Mouse (Mus musculus) liver, embryonic 11.5 days (tissue): ENCODE results near the gene Vwc2. TPM values are rescaled to one million over a fixed set of nuclear protein-coding genes. Genes with fewer than 3 reads are reported as not detected.

Experiments used
- ATAC-seq: fragments of 200-750 bp; cut with Nextera tagmentation; replicated peaks from 2 replicates; pipeline ENCODE4 v1.8.0; 2017; ENCODE audit warnings: moderate number of reproducible peaks, mild to moderate bottlenecking, moderate TSS enrichment, moderate library complexity; ENCODE audit not compliant: low FRiP score
- DNase-seq: peaks from one replicate; pipeline ENCODE4 v3.0.0-alpha.2; 2017; ENCODE audit warnings: low spot score
- H3K27ac ChIP-seq: fragments of 300-500 bp; sonication (generic); 2 replicates; pipeline ENCODE4 v1.5.1; 2014; ENCODE audit warnings: mild to moderate bottlenecking, low read depth, low read length, control low read depth
- H3K27me3 ChIP-seq: fragments of 300-500 bp; sonication (generic); replicated peaks from 2 replicates; pipeline ENCODE4 v1.6.1; 2014; ENCODE audit warnings: low read length, mixed read lengths; ENCODE audit not compliant: control insufficient read depth, insufficient read depth
- H3K36me3 ChIP-seq: fragments of 300-500 bp; sonication (generic); 2 replicates; pipeline ENCODE4 v1.6.1; 2014; ENCODE audit warnings: mild to moderate bottlenecking, low read length, moderate library complexity, mixed read lengths; ENCODE audit not compliant: control insufficient read depth, insufficient read depth
- H3K4me1 ChIP-seq: fragments of 300-500 bp; sonication (generic); replicated peaks from 2 replicates; pipeline ENCODE4 v1.6.1; 2014; ENCODE audit warnings: low read length, mixed read lengths; ENCODE audit not compliant: control insufficient read depth, insufficient read depth
- H3K4me2 ChIP-seq: fragments of 300-500 bp; sonication (generic); 2 replicates; pipeline ENCODE4 v1.6.1; 2014; ENCODE audit warnings: mild to moderate bottlenecking, control low read depth, moderate library complexity
- H3K4me3 ChIP-seq: fragments of 300-500 bp; sonication (generic); 2 replicates; pipeline ENCODE4 v1.5.1; 2014; ENCODE audit warnings: low read depth, low read length, control low read depth
- H3K9ac ChIP-seq: fragments of 300-500 bp; sonication (generic); 2 replicates; pipeline ENCODE4 v1.6.1; 2014; ENCODE audit warnings: low read depth, low read length, control low read depth
- H3K9me3 ChIP-seq: fragments of 300-500 bp; sonication (generic); 2 replicates; pipeline ENCODE4 v1.6.1; 2016; ENCODE audit warnings: low read length, inconsistent platforms, mixed read lengths; ENCODE audit not compliant: control insufficient read depth
- WGBS: fragments of 180-500 bp; shearing (Covaris S2); extraction: QIAGEN DNeasy Blood & Tissue Kit; methylation state at CpG from one replicate; pipeline ENCODE4 v1.1.7; 2014; 5-methylcytosine and 5-hydroxymethylcytosine counted together
- polyA plus RNA-seq: library from polyadenylated mRNA; unstranded; fragments of >200 nt; fragmentation: Nextera tagmentation; extraction: Ambion mirVana; gene quantifications from 2 replicates; pipeline ENCODE4 v1.2.1, GENCODE M21; 2014

Vwc2 gene
- 0.10 and 0.16 TPM in 2 replicates for polyA plus RNA-seq

DNA sequence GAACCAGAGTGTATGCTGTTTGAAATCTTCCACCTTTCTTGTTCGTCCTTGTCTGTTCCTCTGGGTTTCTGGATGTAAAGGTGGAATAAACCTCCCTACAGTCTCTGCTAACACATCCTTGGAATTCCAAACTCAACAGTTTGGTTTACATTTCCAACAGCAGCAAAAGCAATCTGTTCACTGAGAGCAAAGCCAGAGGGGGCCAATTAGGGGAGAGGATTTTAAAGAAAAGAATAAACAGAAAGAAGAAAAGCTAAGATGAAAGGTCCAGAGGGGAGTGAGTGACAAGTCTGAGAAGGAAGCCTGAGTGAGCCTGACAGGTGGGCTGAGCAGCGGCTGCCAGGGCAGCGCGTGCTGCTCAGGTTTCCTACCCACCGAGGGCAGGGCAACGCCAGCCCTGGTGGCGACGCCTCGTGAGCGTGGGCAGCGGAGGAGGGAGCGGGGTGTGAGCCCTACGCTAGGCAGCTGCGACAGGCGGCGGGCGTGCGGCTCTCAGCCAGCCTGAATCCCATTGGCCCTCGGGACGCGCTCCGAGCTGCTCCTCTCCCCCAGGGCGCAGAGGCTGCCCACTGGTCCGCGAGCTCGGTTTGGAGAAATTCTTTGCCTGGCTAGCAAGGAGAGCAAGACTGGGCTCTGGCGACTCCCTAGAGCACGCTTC lies at the start of gene Vwc2:
Gene Vwc2 (plus strand): TSS at position 648 of the 658 bp plus-strand sequence.
- no peaks in the 10 kb centered on the region for H3K36me3 ChIP-seq
- ATAC-seq (0 out of 2 replicates have a peak, but pooled peaks have one; percentile 24), DNase-seq (no peak)
- H3K4me2 ChIP-seq, result peak within 1 kb of the TSS; percentile 52
- H3K4me3 ChIP-seq, result peak within 1 kb of the TSS; percentile 26
- H3K9me3 ChIP-seq, result no peaks in the 10 kb centered on the region
- no peak within 1 kb of the TSS for H3K9ac ChIP-seq
- WGBS, result 2% methylated on average over 27 of the region's 28 CpGs
- H3K27ac ChIP-seq, result no peak within 1 kb of the TSS
- no peaks in the 10 kb centered on the region for H3K4me1 ChIP-seq
- H3K27me3 ChIP-seq, result peaks cover 54% of the 10 kb centered on the region

DNA sequence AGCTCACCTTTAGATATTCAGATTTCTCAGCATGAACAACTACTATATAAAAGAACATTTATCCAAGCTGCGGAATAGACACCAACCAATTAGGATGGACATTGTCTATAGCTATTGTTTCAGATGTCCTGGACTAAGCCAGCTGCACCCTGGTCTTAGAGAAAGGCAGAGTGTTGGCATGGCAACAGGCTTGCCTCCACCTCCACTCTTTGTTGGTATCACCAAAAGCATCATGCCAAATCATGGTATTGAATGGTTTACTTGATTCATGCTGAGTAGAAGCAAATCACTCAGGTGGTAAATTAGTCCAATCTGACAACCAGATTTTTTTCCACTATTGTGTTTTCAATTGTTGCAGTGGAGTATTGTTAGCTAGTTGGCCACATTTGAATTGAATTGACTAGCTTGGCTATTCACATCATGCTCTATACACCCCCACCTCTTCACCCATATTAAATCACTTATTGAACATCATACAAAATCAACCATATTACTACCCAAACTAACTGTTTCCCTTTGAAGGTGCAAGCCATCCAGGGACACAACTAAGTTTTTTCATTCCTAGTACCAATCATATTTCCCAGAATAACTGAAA lies 25.8 kb upstream of the Vwc2 start:
- no peak for DNase-seq
- H3K27me3 ChIP-seq, result no peaks in the 10 kb centered on the region
- H3K36me3 ChIP-seq, result no peaks in the 10 kb centered on the region
- WGBS, result 87% methylated on average over 1 of the region's 1 CpGs
- no peak for ATAC-seq
- H3K4me1 ChIP-seq, result no peaks in the 10 kb centered on the region
- H3K27ac ChIP-seq, result no peak overlapping the region
- H3K9me3 ChIP-seq, result no peaks in the 10 kb centered on the region
- H3K4me3 ChIP-seq, result no peak overlapping the region
- H3K9ac ChIP-seq, result no peak overlapping the region
- H3K4me2 ChIP-seq, result no peak overlapping the region

DNA sequence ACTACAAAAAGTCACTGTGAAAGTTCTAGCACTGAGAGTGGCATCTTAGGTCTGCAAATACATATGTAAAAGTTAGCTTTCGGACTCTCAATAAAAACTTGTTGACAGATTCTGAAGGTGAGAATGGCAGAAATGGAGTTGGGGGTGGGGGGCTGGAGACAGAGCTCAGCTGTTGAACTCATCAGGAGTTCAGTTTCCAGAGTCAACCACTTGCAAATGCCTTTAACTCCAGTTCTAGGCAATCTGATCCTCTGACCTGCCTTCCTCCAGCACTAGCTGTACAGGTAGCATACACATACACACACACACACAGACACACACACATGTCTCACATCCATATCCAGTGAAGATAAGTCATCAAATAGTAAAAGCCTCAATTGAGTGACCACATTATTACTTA lies 16.4 kb upstream of the Vwc2 start:
- no peak overlapping the region for H3K27ac ChIP-seq
- no peak overlapping the region for H3K4me2 ChIP-seq
- no peaks in the 10 kb centered on the region for H3K4me1 ChIP-seq
- ATAC-seq (no peak), DNase-seq (no peak)
- WGBS, result 74% methylated on average over 1 of the region's 1 CpGs
- no peak overlapping the region for H3K4me3 ChIP-seq
- no peaks in the 10 kb centered on the region for H3K9me3 ChIP-seq
- no peak overlapping the region for H3K9ac ChIP-seq
- H3K27me3 ChIP-seq, result no peaks in the 10 kb centered on the region
- no peaks in the 10 kb centered on the region for H3K36me3 ChIP-seq

DNA sequence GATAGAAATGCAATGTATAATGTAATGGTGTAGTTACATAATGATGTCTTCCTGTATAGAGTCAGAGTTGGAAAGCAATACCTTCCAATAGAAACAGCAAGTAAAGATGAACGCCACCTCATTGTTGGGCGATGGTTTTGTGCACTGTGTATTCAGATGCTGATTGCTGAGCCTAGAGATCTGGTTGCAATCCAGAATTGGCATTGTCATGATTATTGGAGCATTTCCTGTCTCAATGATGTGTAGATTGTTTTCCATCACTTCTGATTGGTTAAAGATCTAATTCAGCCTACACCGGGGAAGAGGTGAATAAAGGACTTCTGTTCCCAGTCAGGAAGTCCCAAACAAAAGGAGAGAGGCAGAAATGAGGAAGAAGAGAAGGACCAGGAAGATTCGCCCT lies 15.7 kb upstream of the Vwc2 start:
- no peaks in the 10 kb centered on the region for H3K9me3 ChIP-seq
- H3K27ac ChIP-seq, result no peak overlapping the region
- no peaks in the 10 kb centered on the region for H3K4me1 ChIP-seq
- H3K4me3 ChIP-seq, result no peak overlapping the region
- H3K36me3 ChIP-seq, result no peaks in the 10 kb centered on the region
- 59% methylated on average over 4 of the region's 4 CpGs for WGBS
- no peak overlapping the region for H3K9ac ChIP-seq
- no peak for ATAC-seq
- no peak overlapping the region for H3K4me2 ChIP-seq
- DNase-seq, result no peak
- H3K27me3 ChIP-seq, result no peaks in the 10 kb centered on the region

DNA sequence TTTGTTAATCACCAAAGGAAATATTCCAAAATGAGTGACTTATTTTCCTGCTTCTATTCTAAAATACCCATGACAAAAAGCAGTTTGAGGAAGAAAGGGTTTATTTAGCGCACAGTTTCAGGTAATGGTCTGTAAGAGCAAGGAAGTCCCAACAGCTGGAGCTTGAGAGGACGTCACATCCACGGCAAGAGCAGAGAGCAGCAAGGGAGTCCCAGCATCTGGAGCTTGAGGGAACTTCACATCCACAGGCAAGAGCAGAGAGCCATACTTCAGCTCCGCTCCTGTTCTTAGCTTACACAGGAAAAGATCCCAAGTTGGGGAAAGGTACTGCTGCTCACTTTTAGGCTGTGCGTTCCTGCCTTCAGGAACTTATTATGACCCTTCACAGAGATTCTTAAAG lies 15.0 kb upstream of the Vwc2 start:
- no peak for DNase-seq
- H3K27me3 ChIP-seq, result no peaks in the 10 kb centered on the region
- WGBS, result 83% methylated on average over 5 of the region's 5 CpGs
- no peaks in the 10 kb centered on the region for H3K4me1 ChIP-seq
- H3K9me3 ChIP-seq, result no peaks in the 10 kb centered on the region
- H3K27ac ChIP-seq, result no peak overlapping the region
- no peak overlapping the region for H3K9ac ChIP-seq
- no peak overlapping the region for H3K4me2 ChIP-seq
- H3K36me3 ChIP-seq, result no peaks in the 10 kb centered on the region
- no peak overlapping the region for H3K4me3 ChIP-seq
- no peak for ATAC-seq

DNA sequence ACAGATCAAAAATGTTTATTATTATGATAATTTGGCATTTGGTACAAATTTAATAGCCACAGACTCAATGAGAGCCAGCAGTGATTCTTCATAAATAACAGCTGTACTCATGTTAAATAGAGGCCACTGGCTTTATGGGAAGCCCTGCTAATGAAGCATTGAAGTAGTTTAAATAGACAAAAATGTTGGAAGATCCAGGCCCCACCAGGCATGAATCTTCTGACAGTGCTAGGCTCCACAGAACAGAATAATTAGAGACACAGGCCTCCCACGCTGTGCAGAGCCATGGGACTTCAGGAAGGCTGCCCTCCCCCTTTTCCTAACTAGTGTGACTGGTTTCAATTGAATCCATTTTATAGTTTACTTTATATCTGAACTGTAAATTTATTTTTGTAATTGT lies 11.8 kb upstream of the Vwc2 start:
- Histone ChIP-seq H3K27ac (no peak overlapping the region), H3K4me1 (no peaks in the 10 kb centered on the region), H3K4me3 (no peak overlapping the region), H3K9me3 (no peaks in the 10 kb centered on the region), H3K9ac (no peak overlapping the region), H3K36me3 (no peaks in the 10 kb centered on the region), H3K27me3 (no peaks in the 10 kb centered on the region), H3K4me2 (no peak overlapping the region)
- ATAC-seq (no peak), DNase-seq (no peak)
- 57% methylated on average over 1 of the region's 1 CpGs for WGBS

DNA sequence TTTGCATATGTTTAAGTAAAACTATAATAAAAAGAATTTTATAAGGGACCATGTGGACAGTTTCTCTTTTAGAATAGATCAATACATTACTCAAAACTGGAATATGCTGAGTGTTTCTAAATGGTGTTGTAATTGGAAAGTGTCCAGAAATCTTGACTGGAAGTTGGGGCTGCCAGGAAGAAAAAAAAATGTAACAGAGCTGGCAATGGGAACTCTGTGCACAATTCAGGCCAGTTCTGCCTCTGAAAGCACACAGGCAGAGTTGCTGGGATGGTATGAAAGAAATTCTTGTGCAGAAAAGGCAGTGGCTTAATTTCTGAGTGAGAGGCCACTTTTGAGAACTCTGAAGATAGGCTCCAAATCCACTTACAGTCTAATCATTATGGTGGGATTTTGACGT lies 11.4 kb upstream of the Vwc2 start:
- 49% methylated on average over 1 of the region's 1 CpGs for whole genome bisulfite sequencing
- H3K4me3 ChIP-seq, result no peak overlapping the region

DNA sequence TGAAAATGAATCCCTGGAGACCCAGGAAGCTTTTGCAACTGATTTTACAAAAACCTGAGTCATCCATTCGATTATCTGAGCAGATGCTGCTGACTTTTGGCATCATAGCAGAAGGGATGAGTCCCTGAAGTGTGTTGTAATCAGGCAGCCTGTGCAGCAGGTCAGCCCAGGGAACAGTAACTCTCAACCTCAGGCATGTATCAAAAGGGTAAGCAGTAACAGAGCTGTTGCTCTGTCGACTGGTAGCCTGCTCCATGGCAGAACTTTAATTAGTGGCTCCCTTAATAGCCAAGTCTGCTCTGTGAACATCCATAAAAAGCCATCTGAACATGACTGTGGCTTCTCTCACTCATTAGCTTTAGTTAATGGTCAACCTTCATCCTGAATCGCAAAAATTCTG lies 5.1 kb upstream of the Vwc2 start:
- DNase-seq (no peak), ATAC-seq (no peak)
- no peak overlapping the region for H3K27ac ChIP-seq
- H3K36me3 ChIP-seq, result no peaks in the 10 kb centered on the region
- H3K4me1 ChIP-seq, result no peaks in the 10 kb centered on the region
- 55% methylated on average over 3 of the region's 3 CpGs for WGBS
- H3K4me2 ChIP-seq, result no peak overlapping the region
- H3K9me3 ChIP-seq, result no peaks in the 10 kb centered on the region
- H3K9ac ChIP-seq, result no peak overlapping the region
- no peak overlapping the region for H3K4me3 ChIP-seq
- H3K27me3 ChIP-seq, result peaks cover 12% of the 10 kb centered on the region

More for the DNA sequence above, 11.4 kb upstream of the Vwc2 start:
- no peak overlapping the region for H3K9ac ChIP-seq
- H3K36me3 ChIP-seq, result no peaks in the 10 kb centered on the region
- no peaks in the 10 kb centered on the region for H3K9me3 ChIP-seq
- no peak for ATAC-seq
- no peak for DNase-seq
- no peaks in the 10 kb centered on the region for H3K27me3 ChIP-seq
- no peaks in the 10 kb centered on the region for H3K4me1 ChIP-seq
- no peak overlapping the region for H3K27ac ChIP-seq
- no peak overlapping the region for H3K4me2 ChIP-seq
